Mouse (Mus musculus) stomach, postnatal 0 days (tissue): Measurements from ENCODE around the gene Vill.
A peak's percentile ranks its signal among the peaks of the same experiment; 100 is the strongest.

Source experiments
- CTCF ChIP-seq: IDR thresholded peaks from 2 replicates; pipeline ENCODE4 v1.5.1; 2016; ENCODE audit warnings: antibody characterized with exemption, low read depth, mild to moderate bottlenecking, moderate library complexity
- EP300 ChIP-seq: optimal IDR thresholded peaks from 2 replicates; pipeline ENCODE3; 2016; ENCODE audit warnings: antibody characterized with exemption

DNA sequence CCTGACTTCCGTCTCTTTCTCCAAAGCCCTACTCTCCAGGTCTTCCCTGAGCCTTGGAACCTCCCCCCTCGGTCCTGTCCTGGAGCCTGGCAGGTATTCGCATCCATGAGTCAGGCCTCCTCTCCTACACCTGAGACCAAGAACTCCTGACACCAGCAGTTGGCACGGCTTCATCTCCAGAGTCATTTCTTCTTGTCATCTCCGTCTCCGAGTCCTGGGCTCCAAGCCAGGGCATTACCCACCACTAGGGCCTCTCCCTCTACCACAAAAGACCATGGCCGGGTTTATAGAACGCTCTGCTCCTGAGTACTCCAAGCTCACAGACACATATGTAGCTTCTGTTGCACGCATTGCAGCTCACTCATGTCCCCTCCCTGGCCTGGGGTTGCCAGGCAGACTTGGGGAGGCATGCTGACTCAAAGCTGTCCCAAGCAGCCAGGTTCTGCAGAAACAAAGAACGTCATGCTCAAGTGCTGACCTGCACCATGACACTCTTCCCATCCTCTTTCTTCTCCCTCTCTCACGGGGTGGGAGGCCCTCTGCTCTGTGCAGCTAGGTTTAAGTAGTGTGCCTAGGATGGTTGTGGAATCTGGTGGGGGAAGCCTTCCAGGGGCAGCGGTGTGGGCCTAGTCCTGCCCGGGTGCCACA is 42.0 kb downstream of the Vill start:
- peak; percentile 28; the same call in 1 of the 2 replicates for TF ChIP-seq CTCF
- no peak for TF ChIP-seq EP300
